Mouse (Mus musculus) intestine, embryonic 14.5 days (tissue): ENCODE data around the gene March6. TPM values are rescaled to one million over a fixed set of nuclear protein-coding genes. Genes with fewer than 3 reads are reported as not detected.

Experiments used
- ATAC-seq: fragments of 200-750 bp; cut with Nextera tagmentation; replicated peaks from 2 replicates; pipeline ENCODE4 v1.8.0; 2017; ENCODE audit warnings: low read depth, moderate number of reproducible peaks, moderate TSS enrichment, moderate library complexity; ENCODE audit not compliant: low FRiP score, low TSS enrichment
- DNase-seq: peaks from one replicate; pipeline ENCODE4 v3.0.0-alpha.2; 2018; ENCODE audit warnings: low spot score
- H3K27ac ChIP-seq: fragments of 300-500 bp; sonication (generic); 2 replicates; pipeline ENCODE4 v1.5.1; 2014; ENCODE audit warnings: low read depth, mild to moderate bottlenecking, control low read depth
- H3K27me3 ChIP-seq: fragments of 300-500 bp; sonication (generic); replicated peaks from 2 replicates; pipeline ENCODE4 v1.6.1; 2014; ENCODE audit warnings: low read length, control low read depth; ENCODE audit not compliant: control insufficient read depth, insufficient read depth
- H3K36me3 ChIP-seq: fragments of 300-500 bp; sonication (generic); 2 replicates; pipeline ENCODE4 v1.6.1; 2014; ENCODE audit warnings: low read length, control low read depth; ENCODE audit not compliant: control insufficient read depth, insufficient read depth
- H3K4me1 ChIP-seq: fragments of 300-500 bp; sonication (generic); replicated peaks from 2 replicates; pipeline ENCODE4 v1.6.1; 2014; ENCODE audit warnings: low read length, control low read depth, mixed read lengths; ENCODE audit not compliant: control insufficient read depth, insufficient read depth
- H3K4me2 ChIP-seq: fragments of 300-500 bp; sonication (generic); 2 replicates; pipeline ENCODE4 v1.6.1; 2014; ENCODE audit warnings: low read length
- H3K4me3 ChIP-seq: fragments of 300-500 bp; sonication (generic); 2 replicates; pipeline ENCODE4 v1.5.1; 2014; ENCODE audit warnings: low read depth, low read length, control low read depth, mixed read lengths
- H3K9ac ChIP-seq: fragments of 300-500 bp; sonication (generic); 2 replicates; pipeline ENCODE4 v1.6.1; 2014; ENCODE audit warnings: mild to moderate bottlenecking, low read length
- H3K9me3 ChIP-seq: fragments of 300-500 bp; sonication (generic); 2 replicates; pipeline ENCODE4 v1.6.1; 2016; ENCODE audit warnings: low read length, control low read depth; ENCODE audit not compliant: control insufficient read depth
- WGBS: fragments of 180-500 bp; shearing (Covaris S2); extraction: QIAGEN DNeasy Blood & Tissue Kit; methylation state at CpG from one replicate; pipeline ENCODE4 v1.1.7; 2014; 5-methylcytosine and 5-hydroxymethylcytosine counted together
- polyA plus RNA-seq: library from polyadenylated mRNA; unstranded; fragments of >200 nt; fragmentation: Nextera tagmentation; extraction: Ambion mirVana; gene quantifications from 2 replicates; pipeline ENCODE4 v1.2.1, GENCODE M21; 2014

Gene March6
- polyA plus RNA-seq, 1 experiment from 2014 or later: 36.2 TPM

GRCm38 (mm10) chr15:31413662-31414061 lies 117.2 kb downstream of the March6 start:
- Histone ChIP-seq H3K4me1 (no peaks in the 10 kb centered on the region), H3K9me3 (no peaks in the 10 kb centered on the region), H3K27me3 (no peaks in the 10 kb centered on the region), H3K4me3 (no peak overlapping the region), H3K4me2 (no peak overlapping the region), H3K27ac (no peak overlapping the region), H3K36me3 (no peaks in the 10 kb centered on the region), H3K9ac (no peak overlapping the region)
- 87% methylated on average over 6 of the region's 6 CpGs for WGBS
- DNase-seq (no peak), ATAC-seq (no peak)

- H3K4me3 ChIP-seq: no peak overlapping the region
- DNase-seq (no peak), ATAC-seq (no peak)
- H3K9ac ChIP-seq: no peak overlapping the region
- WGBS: 25% methylated on average over 3 of the region's 3 CpGs
- H3K36me3 ChIP-seq: no peaks in the 10 kb centered on the region
- H3K4me1 ChIP-seq: no peaks in the 10 kb centered on the region
- H3K27me3 ChIP-seq: no peaks in the 10 kb centered on the region
- H3K9me3 ChIP-seq: no peaks in the 10 kb centered on the region
- no peak overlapping the region for H3K4me2 ChIP-seq
- no peak overlapping the region for H3K27ac ChIP-seq
Observed at GRCm38 (mm10) chr15:31412933-31413332, 117.9 kb downstream of the March6 start.

GRCm38 (mm10) chr15:31412436-31412835 lies 118.4 kb downstream of the March6 start:
- Histone ChIP-seq H3K4me3 (no peak overlapping the region), H3K4me2 (no peak overlapping the region), H3K36me3 (no peaks in the 10 kb centered on the region), H3K27ac (no peak overlapping the region), H3K9ac (no peak overlapping the region), H3K27me3 (no peaks in the 10 kb centered on the region), H3K4me1 (no peaks in the 10 kb centered on the region), H3K9me3 (no peaks in the 10 kb centered on the region)
- ATAC-seq: no peak
- WGBS: 82% methylated on average over 6 of the region's 6 CpGs
- no peak for DNase-seq

- Histone ChIP-seq H3K9ac (no peak overlapping the region), H3K27me3 (no peaks in the 10 kb centered on the region), H3K4me2 (no peak overlapping the region), H3K36me3 (no peaks in the 10 kb centered on the region), H3K4me1 (no peaks in the 10 kb centered on the region), H3K27ac (no peak overlapping the region), H3K4me3 (no peak overlapping the region), H3K9me3 (no peaks in the 10 kb centered on the region)
- WGBS: 45% methylated on average over 4 of the region's 4 CpGs
- DNase-seq (no peak), ATAC-seq (no peak)
Observed at GRCm38 (mm10) chr15:31407490-31407889, 123.4 kb downstream of the March6 start.

- H3K27me3 ChIP-seq: no peaks in the 10 kb centered on the region
- no peak overlapping the region for H3K9ac ChIP-seq
- H3K4me1 ChIP-seq: no peaks in the 10 kb centered on the region
- H3K4me2 ChIP-seq: no peak overlapping the region
- no peaks in the 10 kb centered on the region for H3K9me3 ChIP-seq
- H3K27ac ChIP-seq: no peak overlapping the region
- H3K4me3 ChIP-seq: no peak overlapping the region
- DNase-seq (no peak), ATAC-seq (no peak)
- 73% methylated on average over 5 of the region's 5 CpGs for WGBS
- no peaks in the 10 kb centered on the region for H3K36me3 ChIP-seq
Observed at GRCm38 (mm10) chr15:31406881-31407280, 124.0 kb downstream of the March6 start.

Other genes starting within 250 kb of the March6 start
- 0.41 and 0.47 TPM in 2 replicates for gene Ankrd33b, start 163.3 kb downstream of the March6 start, polyA plus RNA-seq
- gene Ropn1l, start 77.3 kb downstream of the March6 start, polyA plus RNA-seq: 1.5 and 1.8 TPM in 2 replicates
- 10.0 and 12.0 TPM in 2 replicates for gene Cmbl, start 34.3 kb upstream of the March6 start, polyA plus RNA-seq
- gene Cct5, start 70.8 kb upstream of the March6 start, polyA plus RNA-seq: 599 and 621 TPM in 2 replicates
- 13.1 and 16.5 TPM in 2 replicates for gene Fam173b, start 70.8 kb upstream of the March6 start, polyA plus RNA-seq